Mouse (Mus musculus): ENCODE data around the gene Vti1b. TPM values are rescaled to one million over a fixed set of nuclear protein-coding genes. Genes with fewer than 3 reads are reported as not detected.
"Not testable (repeated sequence)": the region's sequence is repeated elsewhere in the genome, so short reads cannot be mapped to it uniquely, and the experiment has no call there.

Gene Vti1b
- polyA plus RNA-seq, 1 experiment from 2014 or later, result 258 TPM

DNA sequence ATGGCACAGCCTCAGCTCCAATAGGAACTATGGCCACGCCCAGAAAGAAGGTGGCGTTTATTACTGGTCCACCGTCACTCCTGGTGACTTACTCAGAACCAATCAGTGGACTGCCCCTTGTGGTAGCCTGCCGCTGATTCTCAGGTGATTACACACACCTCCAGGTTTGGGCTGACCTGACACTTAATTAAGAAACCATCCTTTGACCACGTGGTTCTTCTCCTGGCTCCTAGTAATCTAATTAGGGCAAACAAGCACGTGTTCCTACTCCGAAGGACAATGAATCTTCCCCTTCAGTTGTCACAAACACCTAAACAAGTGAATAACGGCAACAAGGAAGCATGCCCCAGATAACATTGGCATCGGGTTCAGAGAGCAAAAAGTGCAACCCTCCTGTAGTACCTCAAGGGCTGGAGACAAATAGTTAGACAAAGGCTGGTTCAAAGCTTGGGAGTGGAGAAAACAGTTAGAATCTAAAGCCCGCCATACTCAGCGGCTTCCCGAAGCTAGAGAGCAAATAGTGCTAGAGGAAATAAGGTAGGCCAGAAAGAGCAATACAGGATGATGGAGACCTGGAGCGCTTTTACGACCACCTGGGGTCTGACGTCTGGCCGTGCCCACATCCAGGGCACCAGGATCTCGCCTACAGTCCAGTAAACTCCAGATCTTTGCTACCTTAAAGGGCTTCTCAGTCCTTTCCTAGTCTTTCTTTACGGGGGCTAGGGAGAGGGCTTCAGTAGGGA is 18.6 kb upstream of the Vti1b start:
- WGBS, result under 1% methylated on average over 18 of the region's 18 CpGs
- peaks cover 3% of the 10 kb centered on the region; the same call in 1 of the 2 replicates for H3K36me3 ChIP-seq (ENCODE audit: control insufficient read depth, insufficient read depth, low read length)
- peak; percentile 97 for ATAC-seq

DNA sequence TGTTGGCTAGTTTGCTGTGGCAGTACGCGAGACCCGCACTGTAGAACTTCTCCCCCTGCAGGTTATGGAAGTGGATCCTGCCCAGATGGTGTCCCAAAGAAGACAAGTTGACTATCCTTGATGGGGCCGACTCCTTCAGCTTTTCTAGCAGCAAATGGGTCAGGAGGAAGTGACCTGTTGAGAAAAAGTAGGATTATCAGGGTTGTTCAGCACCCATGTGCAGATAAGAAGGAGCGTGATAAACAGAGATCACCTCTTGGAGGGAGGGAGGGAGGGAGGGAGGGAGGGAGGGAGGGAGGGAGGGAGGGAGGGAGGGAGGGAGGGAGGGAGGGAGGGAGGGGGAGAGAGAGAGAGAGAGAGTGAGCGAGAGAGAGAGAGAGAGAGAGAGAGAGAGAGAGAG is 12.7 kb upstream of the Vti1b start:
- 96% methylated on average over 6 of the region's 6 CpGs for WGBS
- H3K9ac ChIP-seq (ENCODE audit: low read depth, low read length); H3K27ac ChIP-seq (ENCODE audit: low read depth, low read length); H3K9me3 ChIP-seq (ENCODE audit: control insufficient read depth, low read length); ATAC-seq; H3K4me3 ChIP-seq (ENCODE audit: low read length); H3K4me2 ChIP-seq (ENCODE audit: low read length); H3K27me3 ChIP-seq (replicated peaks; ENCODE audit: control insufficient read depth, insufficient read depth, low read length): not testable (repeated sequence)
- H3K4me1 ChIP-seq (ENCODE audit: control insufficient read depth, insufficient read depth, low read depth, low read length), result peaks cover 12% of the 10 kb centered on the region
- H3K36me3 ChIP-seq (ENCODE audit: control insufficient read depth, insufficient read depth, low read length), result peaks cover 34% of the 10 kb centered on the region

More for the DNA sequence above, 18.6 kb upstream of the Vti1b start:
- H3K9me3 ChIP-seq (ENCODE audit: control insufficient read depth, low read length), result no peaks in the 10 kb centered on the region
- no peaks in the 10 kb centered on the region for H3K27me3 ChIP-seq (replicated peaks; ENCODE audit: control insufficient read depth, insufficient read depth, low read length)
- H3K4me2 ChIP-seq (ENCODE audit: low read length), result peak overlapping the region; percentile 58
- H3K4me1 ChIP-seq (ENCODE audit: control insufficient read depth, insufficient read depth, low read depth, low read length), result peaks cover 17% of the 10 kb centered on the region
- peak overlapping the region; percentile 78 for H3K27ac ChIP-seq (ENCODE audit: low read depth, low read length)
- peak overlapping the region; percentile 51 for H3K4me3 ChIP-seq (ENCODE audit: low read length)
- H3K9ac ChIP-seq (ENCODE audit: low read depth, low read length), result peak overlapping the region; percentile 60

DNA sequence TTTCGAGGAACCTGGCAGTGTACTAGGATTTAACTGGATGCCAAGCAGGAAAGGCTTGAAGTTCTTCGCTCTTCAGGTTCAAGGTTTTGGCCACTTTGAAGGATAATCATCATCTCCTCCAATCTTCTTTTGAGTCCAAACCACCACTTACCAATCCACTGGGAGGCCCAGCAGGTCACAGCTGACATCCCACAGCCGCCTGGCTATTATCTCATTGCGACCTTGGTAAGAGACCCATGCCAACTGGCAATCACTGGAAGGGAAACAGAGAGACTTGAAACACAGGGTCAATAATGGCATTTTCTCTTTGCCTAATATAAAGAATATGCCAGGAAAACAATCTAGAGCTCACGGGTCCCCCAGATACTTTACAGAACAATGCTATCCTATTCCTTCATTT is 3.5 kb upstream of the Vti1b start:
- Histone ChIP-seq H3K9ac (ENCODE audit: low read depth, low read length) (no peak overlapping the region), H3K4me1 (ENCODE audit: control insufficient read depth, insufficient read depth, low read depth, low read length) (peaks cover 6% of the 10 kb centered on the region), H3K27ac (ENCODE audit: low read depth, low read length) (no peak overlapping the region), H3K27me3 (replicated peaks; ENCODE audit: control insufficient read depth, insufficient read depth, low read length) (no peaks in the 10 kb centered on the region), H3K9me3 (ENCODE audit: control insufficient read depth, low read length) (no peaks in the 10 kb centered on the region), H3K36me3 (ENCODE audit: control insufficient read depth, insufficient read depth, low read length) (peaks cover 8% of the 10 kb centered on the region; the same call in 1 of the 2 replicates), H3K4me2 (ENCODE audit: low read length) (no peak overlapping the region), H3K4me3 (ENCODE audit: low read length) (no peak overlapping the region)
- ATAC-seq, result no peak
- 88% methylated on average over 5 of the region's 5 CpGs for WGBS

DNA sequence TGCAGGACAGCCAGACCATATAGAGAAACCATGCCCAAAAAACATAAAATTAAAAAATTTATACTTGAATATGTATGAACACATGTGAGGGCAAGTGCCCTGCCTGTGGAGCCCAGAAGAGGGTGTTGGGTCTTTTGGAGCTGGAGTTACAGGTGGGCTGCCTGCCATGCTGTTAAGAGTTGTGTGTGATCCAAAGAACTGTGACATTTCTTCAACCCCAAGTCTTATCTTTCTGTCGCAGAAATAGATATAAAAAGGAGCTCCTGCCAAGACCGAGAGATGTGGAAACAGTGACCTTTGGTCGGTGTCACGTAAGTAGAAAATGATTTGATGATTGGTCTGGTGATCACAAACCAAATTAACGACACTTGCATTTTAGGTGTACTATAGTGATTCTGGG is 1.3 kb upstream of the Vti1b start:
- Histone ChIP-seq H3K27me3 (replicated peaks; ENCODE audit: control insufficient read depth, insufficient read depth, low read length) (no peaks in the 10 kb centered on the region), H3K36me3 (ENCODE audit: control insufficient read depth, insufficient read depth, low read length) (peaks cover 8% of the 10 kb centered on the region; the same call in 1 of the 2 replicates), H3K9ac (ENCODE audit: low read depth, low read length) (no peak overlapping the region), H3K4me1 (ENCODE audit: control insufficient read depth, insufficient read depth, low read depth, low read length) (peaks cover 10% of the 10 kb centered on the region), H3K4me2 (ENCODE audit: low read length) (no peak overlapping the region), H3K4me3 (ENCODE audit: low read length) (no peak overlapping the region), H3K27ac (ENCODE audit: low read depth, low read length) (no peak overlapping the region), H3K9me3 (ENCODE audit: control insufficient read depth, low read length) (no peaks in the 10 kb centered on the region)
- no peak for ATAC-seq
- 87% methylated on average over 5 of the region's 5 CpGs for WGBS

DNA sequence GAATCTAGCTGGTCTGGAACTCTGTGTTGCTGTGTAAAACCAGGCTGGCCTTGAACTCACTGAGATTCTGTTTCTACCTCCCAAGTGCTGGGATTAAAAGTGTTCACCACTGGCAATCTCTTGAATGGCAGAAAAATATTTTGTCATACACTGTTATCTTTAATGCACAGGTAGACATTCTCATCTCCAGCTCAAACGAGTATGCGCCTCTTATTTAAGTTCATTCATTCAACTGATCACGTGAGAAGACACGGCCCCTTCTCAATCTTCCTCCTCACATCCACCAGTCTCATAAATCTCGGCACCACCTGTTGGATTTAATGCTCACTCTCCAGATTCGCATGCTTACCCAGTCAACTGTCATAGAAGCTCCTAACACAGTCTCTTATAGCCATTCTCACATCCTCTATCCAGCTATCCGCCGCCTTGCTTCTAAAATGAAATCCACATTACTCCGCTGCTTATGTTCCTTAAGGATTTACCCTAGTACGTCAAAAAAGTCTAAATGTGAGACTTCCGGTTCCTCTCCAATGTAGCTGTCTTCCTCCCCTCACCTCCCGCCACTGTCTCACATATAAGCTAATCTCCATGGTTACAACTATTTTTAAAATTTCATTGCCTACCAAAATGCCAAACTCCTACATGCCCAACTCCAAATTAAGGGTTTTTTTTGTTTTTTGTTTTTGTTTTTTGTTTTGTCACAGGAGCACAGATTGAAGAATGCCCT is 1.0 kb downstream of the Vti1b start:
- H3K36me3 ChIP-seq (ENCODE audit: control insufficient read depth, insufficient read depth, low read length), result peaks cover 8% of the 10 kb centered on the region; the same call in 1 of the 2 replicates
- ATAC-seq, result no peak
- H3K9ac ChIP-seq (ENCODE audit: low read depth, low read length), result peak overlapping the region; percentile 90
- H3K4me3 ChIP-seq (ENCODE audit: low read length), result peak overlapping the region; percentile 86
- H3K4me1 ChIP-seq (ENCODE audit: control insufficient read depth, insufficient read depth, low read depth, low read length), result peaks cover 10% of the 10 kb centered on the region
- H3K9me3 ChIP-seq (ENCODE audit: control insufficient read depth, low read length), result no peaks in the 10 kb centered on the region
- WGBS, result 31% methylated on average over 12 of the region's 12 CpGs
- no peaks in the 10 kb centered on the region for H3K27me3 ChIP-seq (replicated peaks; ENCODE audit: control insufficient read depth, insufficient read depth, low read length)
- H3K27ac ChIP-seq (ENCODE audit: low read depth, low read length), result peak overlapping the region; percentile 97; the same call in 1 of the 2 replicates
- H3K4me2 ChIP-seq (ENCODE audit: low read length), result peak overlapping the region; percentile 72

DNA sequence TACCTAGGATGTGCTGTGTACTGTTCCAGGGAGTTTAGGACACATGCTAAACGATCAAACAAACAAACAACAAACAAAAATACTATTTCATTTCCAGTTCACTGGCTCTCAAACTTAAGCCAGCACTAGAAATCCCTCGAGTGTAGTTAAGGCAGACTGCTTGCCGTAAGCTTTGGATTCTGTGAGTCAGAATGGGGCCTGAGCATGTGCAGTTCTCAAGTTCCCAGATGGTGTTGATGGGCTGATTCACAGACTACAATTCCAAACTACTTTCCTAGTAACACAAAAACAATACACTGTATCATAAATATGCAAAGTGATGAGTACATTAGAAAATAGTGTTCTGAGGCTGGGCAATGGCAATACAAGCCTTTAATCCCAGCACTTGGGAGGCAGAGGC is 2.0 kb downstream of the Vti1b start:
- H3K27me3 ChIP-seq (replicated peaks; ENCODE audit: control insufficient read depth, insufficient read depth, low read length), result no peaks in the 10 kb centered on the region
- WGBS, result 72% methylated on average over 3 of the region's 3 CpGs
- H3K4me1 ChIP-seq (ENCODE audit: control insufficient read depth, insufficient read depth, low read depth, low read length), result peaks cover 10% of the 10 kb centered on the region
- H3K36me3 ChIP-seq (ENCODE audit: control insufficient read depth, insufficient read depth, low read length), result 0 out of 2 replicates have a peak, but pooled peaks cover 3% of the 10 kb centered on the region
- H3K27ac ChIP-seq (ENCODE audit: low read depth, low read length), result no peak overlapping the region
- H3K9me3 ChIP-seq (ENCODE audit: control insufficient read depth, low read length), result no peaks in the 10 kb centered on the region
- ATAC-seq, result no peak
- no peak overlapping the region for H3K4me3 ChIP-seq (ENCODE audit: low read length)
- H3K4me2 ChIP-seq (ENCODE audit: low read length), result no peak overlapping the region
- H3K9ac ChIP-seq (ENCODE audit: low read depth, low read length), result no peak overlapping the region

DNA sequence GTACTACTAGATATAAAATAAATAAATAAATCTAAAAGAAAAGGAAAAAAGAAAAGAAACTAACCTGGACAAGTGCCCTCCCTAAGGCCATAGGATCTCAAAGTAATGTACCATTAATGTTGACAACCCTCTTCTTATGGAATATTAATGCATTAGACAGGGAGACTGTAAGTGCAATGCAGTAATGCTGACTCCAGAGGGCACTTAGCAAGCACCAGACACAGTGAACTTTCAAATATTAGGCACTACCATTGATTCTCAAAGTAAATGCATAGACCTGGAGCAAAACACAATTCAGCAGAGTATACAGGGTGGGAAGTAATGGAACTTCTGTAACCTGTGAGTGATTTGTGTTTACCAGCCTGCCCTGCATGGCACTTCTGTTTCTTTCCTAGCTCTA is 3.3 kb downstream of the Vti1b start:
- no peak overlapping the region for H3K27ac ChIP-seq (ENCODE audit: low read depth, low read length)
- 0 out of 2 replicates have a peak, but pooled peaks cover 8% of the 10 kb centered on the region for H3K36me3 ChIP-seq (ENCODE audit: control insufficient read depth, insufficient read depth, low read length)
- H3K4me3 ChIP-seq (ENCODE audit: low read length), result no peak overlapping the region
- H3K27me3 ChIP-seq (replicated peaks; ENCODE audit: control insufficient read depth, insufficient read depth, low read length), result no peaks in the 10 kb centered on the region
- H3K9me3 ChIP-seq (ENCODE audit: control insufficient read depth, low read length), result no peaks in the 10 kb centered on the region
- no peak for ATAC-seq
- no peak overlapping the region for H3K4me2 ChIP-seq (ENCODE audit: low read length)
- H3K4me1 ChIP-seq (ENCODE audit: control insufficient read depth, insufficient read depth, low read depth, low read length), result peaks cover 10% of the 10 kb centered on the region
- no peak overlapping the region for H3K9ac ChIP-seq (ENCODE audit: low read depth, low read length)

DNA sequence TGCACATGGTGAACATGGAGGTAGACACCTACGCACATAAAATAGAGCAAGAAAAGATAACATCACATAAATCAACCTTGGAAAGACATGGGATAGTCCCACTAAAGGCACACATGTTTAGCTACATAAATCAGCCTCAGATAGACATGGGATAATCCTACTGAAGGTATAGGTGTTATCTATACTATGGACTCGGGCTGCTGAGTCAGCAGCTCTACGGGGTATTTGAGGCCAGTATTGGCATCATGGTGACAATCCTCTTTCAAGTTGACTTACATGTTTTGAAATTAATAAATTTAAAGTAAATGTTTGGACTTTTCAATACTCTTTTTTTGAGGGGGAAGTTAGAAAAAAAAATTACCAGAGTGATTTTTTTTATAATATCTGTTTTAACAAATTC is 9.6 kb downstream of the Vti1b start:
- no peak overlapping the region for H3K4me2 ChIP-seq (ENCODE audit: low read length)
- no peak for ATAC-seq
- H3K36me3 ChIP-seq (ENCODE audit: control insufficient read depth, insufficient read depth, low read length), result peaks cover 41% of the 10 kb centered on the region
- no peak overlapping the region for H3K9ac ChIP-seq (ENCODE audit: low read depth, low read length)
- no peak overlapping the region for H3K27ac ChIP-seq (ENCODE audit: low read depth, low read length)
- 96% methylated on average over 3 of the region's 3 CpGs for WGBS
- no peaks in the 10 kb centered on the region for H3K9me3 ChIP-seq (ENCODE audit: control insufficient read depth, low read length)
- H3K4me3 ChIP-seq (ENCODE audit: low read length), result no peak overlapping the region
- no peaks in the 10 kb centered on the region for H3K4me1 ChIP-seq (ENCODE audit: control insufficient read depth, insufficient read depth, low read depth, low read length)
- H3K27me3 ChIP-seq (replicated peaks; ENCODE audit: control insufficient read depth, insufficient read depth, low read length), result no peaks in the 10 kb centered on the region

DNA sequence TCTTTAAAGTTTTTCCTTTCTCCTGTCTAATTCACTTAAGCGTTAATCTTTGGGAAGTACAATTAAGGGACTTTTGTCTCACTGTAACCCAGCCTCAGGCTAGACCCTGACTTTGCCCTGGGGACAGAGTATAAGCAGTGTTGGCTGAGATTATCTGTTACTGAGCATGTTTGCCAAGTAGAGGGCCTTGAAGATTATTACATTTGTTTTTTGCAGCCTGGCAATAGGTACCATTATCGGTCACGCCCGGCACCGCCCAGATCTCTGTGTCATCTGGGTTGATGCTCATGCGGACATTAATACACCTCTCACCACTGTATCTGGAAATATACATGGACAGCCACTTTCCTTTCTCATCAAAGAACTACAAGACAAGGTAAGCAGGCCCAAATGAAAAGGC is 22.8 kb downstream of the Vti1b start:
- no peak overlapping the region for H3K4me2 ChIP-seq (ENCODE audit: low read length)
- H3K4me3 ChIP-seq (ENCODE audit: low read length), result no peak overlapping the region
- H3K4me1 ChIP-seq (ENCODE audit: control insufficient read depth, insufficient read depth, low read depth, low read length), result no peaks in the 10 kb centered on the region
- no peaks in the 10 kb centered on the region for H3K27me3 ChIP-seq (replicated peaks; ENCODE audit: control insufficient read depth, insufficient read depth, low read length)
- H3K9ac ChIP-seq (ENCODE audit: low read depth, low read length), result no peak overlapping the region
- no peak overlapping the region for H3K27ac ChIP-seq (ENCODE audit: low read depth, low read length)
- no peak for ATAC-seq
- WGBS, result 93% methylated on average over 6 of the region's 6 CpGs
- H3K9me3 ChIP-seq (ENCODE audit: control insufficient read depth, low read length), result no peaks in the 10 kb centered on the region
- H3K36me3 ChIP-seq (ENCODE audit: control insufficient read depth, insufficient read depth, low read length), result peaks cover 2% of the 10 kb centered on the region; the same call in 1 of the 2 replicates

All from hindbrain, embryonic 16.5 days (tissue).